Mouse (Mus musculus) lung, embryonic 15.5 days (tissue): ENCODE measurements around the gene Olfr122. TPM values are rescaled to one million over a fixed set of nuclear protein-coding genes. Genes with fewer than 3 reads are reported as not detected.

Experiments used
- ATAC-seq: fragments of 200-750 bp; cut with Nextera tagmentation; 2 replicates; pipeline ENCODE4 v1.8.0; 2017; ENCODE audit warnings: moderate number of reproducible peaks, borderline replicate concordance; ENCODE audit not compliant: low FRiP score, low TSS enrichment; ENCODE audit errors: extremely low read depth
- H3K27ac ChIP-seq: fragments of 300-500 bp; sonication (generic); 2 replicates; pipeline ENCODE4 v1.5.1; 2015; ENCODE audit warnings: moderate library complexity, mild to moderate bottlenecking, inconsistent platforms
- H3K27me3 ChIP-seq: fragments of 300-500 bp; sonication (generic); 2 replicates; pipeline ENCODE4 v1.6.1; 2015; ENCODE audit warnings: inconsistent platforms
- H3K36me3 ChIP-seq: fragments of 300-500 bp; sonication (generic); 2 replicates; pipeline ENCODE4 v1.6.1; 2015; ENCODE audit warnings: inconsistent platforms
- H3K4me1 ChIP-seq: fragments of 300-500 bp; sonication (generic); 2 replicates; pipeline ENCODE4 v1.6.1; 2015; ENCODE audit warnings: inconsistent platforms
- H3K4me2 ChIP-seq: fragments of 300-500 bp; sonication (generic); 2 replicates; pipeline ENCODE4 v1.6.1; 2015; ENCODE audit warnings: inconsistent platforms, mild to moderate bottlenecking, moderate library complexity
- H3K4me3 ChIP-seq: fragments of 300-500 bp; sonication (generic); 2 replicates; pipeline ENCODE4 v1.5.1; 2015; ENCODE audit warnings: mild to moderate bottlenecking, inconsistent platforms
- H3K9ac ChIP-seq: fragments of 300-500 bp; sonication (generic); 2 replicates; pipeline ENCODE4 v1.6.1; 2015; ENCODE audit warnings: inconsistent platforms
- H3K9me3 ChIP-seq: fragments of 300-500 bp; sonication (generic); 2 replicates; pipeline ENCODE4 v1.6.1; 2016; ENCODE audit warnings: inconsistent platforms
- WGBS: fragments of 180-500 bp; shearing (Covaris S2); methylation state at CpG from one replicate; pipeline ENCODE4 v1.1.7; 2015; 5-methylcytosine and 5-hydroxymethylcytosine counted together
- polyA plus RNA-seq: library from polyadenylated mRNA; unstranded; fragments of >200 nt; fragmentation: Nextera tagmentation; extraction: Ambion mirVana; gene quantifications from 2 replicates; pipeline ENCODE4 v1.2.1, GENCODE M21; 2015

Gene Olfr122
- not detected in 2 replicates for polyA plus RNA-seq

- H3K27ac ChIP-seq, result no peak within 1 kb of the TSS
- no peaks in the 10 kb centered on the region for H3K27me3 ChIP-seq
- no peaks in the 10 kb centered on the region for H3K4me1 ChIP-seq
- no peak within 1 kb of the TSS for H3K4me2 ChIP-seq
- H3K9ac ChIP-seq, result no peak within 1 kb of the TSS
- no peaks in the 10 kb centered on the region for H3K36me3 ChIP-seq
- WGBS, result 75% methylated on average over 4 of the region's 4 CpGs
- H3K4me3 ChIP-seq, result no peak within 1 kb of the TSS
- no peaks in the 10 kb centered on the region for H3K9me3 ChIP-seq
- ATAC-seq, result no peak
Observed at GRCm38 (mm10) chr17:37768307-37768706, at the start of gene Olfr122. TSS of gene Olfr122 (plus strand) at chr17:37768607.

GRCm38 (mm10) chr17:37721508-37721907, 46.9 kb upstream of the Olfr122 start, which contains the start of gene Olfr120:
TSS of gene Olfr120 (plus strand) at chr17:37721808.
- H3K4me2 ChIP-seq, result no peak within 1 kb of the TSS
- no peak within 1 kb of the TSS for H3K4me3 ChIP-seq
- H3K27me3 ChIP-seq, result no peaks in the 10 kb centered on the region
- WGBS, result 45% methylated on average over 1 of the region's 1 CpGs
- no peaks in the 10 kb centered on the region for H3K36me3 ChIP-seq
- no peak for ATAC-seq
- H3K4me1 ChIP-seq, result no peaks in the 10 kb centered on the region
- no peak within 1 kb of the TSS for H3K27ac ChIP-seq
- no peaks in the 10 kb centered on the region for H3K9me3 ChIP-seq
- H3K9ac ChIP-seq, result no peak within 1 kb of the TSS

- no peaks in the 10 kb centered on the region for H3K36me3 ChIP-seq
- no peaks in the 10 kb centered on the region for H3K4me1 ChIP-seq
- H3K9me3 ChIP-seq, result no peaks in the 10 kb centered on the region
- no peak overlapping the region for H3K4me3 ChIP-seq
- no peaks in the 10 kb centered on the region for H3K27me3 ChIP-seq
- H3K4me2 ChIP-seq, result no peak overlapping the region
- H3K9ac ChIP-seq, result no peak overlapping the region
- WGBS, result 50% methylated on average over 7 of the region's 7 CpGs
- ATAC-seq, result no peak
- H3K27ac ChIP-seq, result no peak overlapping the region
Observed at GRCm38 (mm10) chr17:37738070-37738469, 30.3 kb upstream of the Olfr122 start.

- Histone ChIP-seq H3K36me3 (no peaks in the 10 kb centered on the region), H3K9me3 (no peaks in the 10 kb centered on the region), H3K4me1 (no peaks in the 10 kb centered on the region), H3K4me2 (no peak within 1 kb of the TSS), H3K9ac (no peak within 1 kb of the TSS), H3K4me3 (no peak within 1 kb of the TSS), H3K27ac (no peak within 1 kb of the TSS), H3K27me3 (no peaks in the 10 kb centered on the region)
- 81% methylated on average over 2 of the region's 2 CpGs for WGBS
- no peak for ATAC-seq
Observed at GRCm38 (mm10) chr17:37793229-37793628, 24.8 kb downstream of the Olfr122 start, which contains the start of gene Olfr123. TSS of gene Olfr123 (plus strand) at chr17:37793529.

- WGBS, result 76% methylated on average over 3 of the region's 3 CpGs
Observed at GRCm38 (mm10) chr17:37799588-37799987, 31.2 kb downstream of the Olfr122 start, which contains the start of gene Olfr124. TSS of gene Olfr124 (plus strand) at chr17:37799888.

More at GRCm38 (mm10) chr17:37799588-37799987, 31.2 kb downstream of the Olfr122 start, which contains the start of gene Olfr124:
- Histone ChIP-seq H3K4me2 (no peak within 1 kb of the TSS), H3K36me3 (no peaks in the 10 kb centered on the region), H3K9me3 (no peaks in the 10 kb centered on the region), H3K27ac (no peak within 1 kb of the TSS), H3K4me1 (no peaks in the 10 kb centered on the region), H3K9ac (no peak within 1 kb of the TSS), H3K27me3 (no peaks in the 10 kb centered on the region), H3K4me3 (no peak within 1 kb of the TSS)
- ATAC-seq, result no peak

Other genes starting within 250 kb of the Olfr122 start
- not detected in 2 replicates for gene Olfr112, start 199.2 kb upstream of the Olfr122 start, polyA plus RNA-seq
- gene Olfr113, start 190.9 kb upstream of the Olfr122 start, polyA plus RNA-seq, result not detected in 2 replicates
- not detected in 2 replicates for gene Olfr114, start 175.9 kb upstream of the Olfr122 start, polyA plus RNA-seq
- not detected in 2 replicates for gene Olfr115, start 141.5 kb upstream of the Olfr122 start, polyA plus RNA-seq
- not detected in 2 replicates for gene Olfr116, start 141.4 kb upstream of the Olfr122 start, polyA plus RNA-seq
- not detected in 2 replicates for gene Olfr117, start 104.8 kb upstream of the Olfr122 start, polyA plus RNA-seq
- not detected in 2 replicates for gene Olfr118, start 101.6 kb upstream of the Olfr122 start, polyA plus RNA-seq
- gene Olfr119, start 72.0 kb upstream of the Olfr122 start, polyA plus RNA-seq, result not detected in 2 replicates
- not detected in 2 replicates for gene Olfr120, start 46.8 kb upstream of the Olfr122 start, polyA plus RNA-seq
- gene Olfr121, start 19.8 kb upstream of the Olfr122 start, polyA plus RNA-seq, result not detected in 2 replicates
- not detected in 2 replicates for gene Olfr123, start 24.9 kb downstream of the Olfr122 start, polyA plus RNA-seq
- gene Olfr124, start 31.3 kb downstream of the Olfr122 start, polyA plus RNA-seq, result not detected in 2 replicates
- gene Olfr125, start 64.3 kb downstream of the Olfr122 start, polyA plus RNA-seq, result not detected in 2 replicates
- gene Olfr126, start 78.9 kb downstream of the Olfr122 start, polyA plus RNA-seq, result not detected in 2 replicates
- not detected in 2 replicates for gene Olfr127, start 131.8 kb downstream of the Olfr122 start, polyA plus RNA-seq
- not detected in 2 replicates for gene Olfr128, start 151.9 kb downstream of the Olfr122 start, polyA plus RNA-seq
- not detected in 2 replicates for gene Olfr761, start 184.5 kb downstream of the Olfr122 start, polyA plus RNA-seq